Mouse (Mus musculus) cerebellum, adult 9-10 months (tissue): ENCODE data around the gene Tnfrsf12a.

Source experiments
- DNase-seq: peaks from one replicate; pipeline ENCODE4 v3.0.0; 2022

Tnfrsf12a gene

DNA sequence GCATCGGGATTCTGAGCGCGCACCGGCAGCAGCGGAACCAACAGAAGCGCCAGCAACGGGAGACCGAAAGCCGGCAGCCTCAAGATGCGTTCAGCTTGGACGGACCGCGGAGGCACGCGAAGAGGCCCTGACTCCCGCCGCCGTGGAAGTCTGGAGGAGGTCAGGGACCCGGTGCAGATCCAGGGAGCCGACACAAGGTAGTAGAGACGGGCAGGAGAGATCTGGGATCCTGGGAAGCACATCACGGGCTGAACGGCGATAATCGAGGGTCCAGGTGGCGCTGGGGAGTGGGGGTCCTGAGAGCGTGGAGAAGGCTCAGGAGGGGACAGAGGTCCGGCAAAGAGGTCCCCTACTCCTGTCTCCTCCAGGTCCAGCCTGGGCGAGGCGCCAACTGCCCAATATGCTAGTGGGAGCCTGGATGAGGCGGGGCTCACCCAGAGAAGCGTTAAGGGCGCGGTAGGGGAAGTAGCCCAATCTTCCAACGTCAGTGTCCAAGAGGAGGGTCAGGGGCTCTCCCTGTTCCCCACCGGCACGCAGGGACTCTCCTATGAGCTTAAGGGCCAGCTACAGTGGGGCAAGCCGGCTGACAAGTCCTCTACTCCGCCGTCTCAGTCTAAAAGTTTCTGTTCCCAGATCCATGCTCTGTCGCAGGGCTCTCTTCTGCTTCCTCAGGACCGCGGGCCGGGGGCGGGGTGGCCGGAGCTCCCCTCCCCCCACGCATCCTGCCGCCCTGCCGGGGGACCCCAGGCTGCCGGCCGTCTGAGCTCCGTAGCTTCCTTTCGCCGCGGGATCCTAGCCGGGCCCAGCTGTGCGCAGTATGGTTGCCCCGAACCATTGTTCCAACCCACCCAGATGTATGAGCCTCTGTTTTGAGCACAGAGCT lies 32.4 kb downstream of the Tnfrsf12a start, which contains the start of gene Mmp25:
Gene Mmp25 (minus strand): TSS at position 665 of the 883 bp plus-strand sequence.
- DNase-seq: no peak

DNA sequence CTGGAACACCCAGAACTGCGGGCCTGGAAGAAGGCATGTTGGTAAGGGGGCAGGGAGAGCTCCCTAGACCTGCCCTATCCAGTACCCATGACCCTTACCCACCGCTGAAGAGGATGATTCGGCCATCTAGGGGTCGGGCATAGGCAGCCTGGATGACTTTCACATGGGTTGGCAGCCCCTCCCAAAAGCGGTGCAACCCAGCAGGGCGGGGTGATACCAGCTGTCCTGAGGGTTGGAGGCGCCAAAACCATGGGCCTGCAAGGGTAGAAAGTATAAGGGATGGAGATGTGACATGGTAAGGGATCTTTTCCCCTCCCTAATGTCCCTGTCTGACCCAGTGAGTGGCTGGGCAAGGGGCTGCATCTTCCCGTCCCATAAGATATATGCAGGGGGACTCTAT lies 46.0 kb downstream of the Tnfrsf12a start:
- DNase-seq: no peak

DNA sequence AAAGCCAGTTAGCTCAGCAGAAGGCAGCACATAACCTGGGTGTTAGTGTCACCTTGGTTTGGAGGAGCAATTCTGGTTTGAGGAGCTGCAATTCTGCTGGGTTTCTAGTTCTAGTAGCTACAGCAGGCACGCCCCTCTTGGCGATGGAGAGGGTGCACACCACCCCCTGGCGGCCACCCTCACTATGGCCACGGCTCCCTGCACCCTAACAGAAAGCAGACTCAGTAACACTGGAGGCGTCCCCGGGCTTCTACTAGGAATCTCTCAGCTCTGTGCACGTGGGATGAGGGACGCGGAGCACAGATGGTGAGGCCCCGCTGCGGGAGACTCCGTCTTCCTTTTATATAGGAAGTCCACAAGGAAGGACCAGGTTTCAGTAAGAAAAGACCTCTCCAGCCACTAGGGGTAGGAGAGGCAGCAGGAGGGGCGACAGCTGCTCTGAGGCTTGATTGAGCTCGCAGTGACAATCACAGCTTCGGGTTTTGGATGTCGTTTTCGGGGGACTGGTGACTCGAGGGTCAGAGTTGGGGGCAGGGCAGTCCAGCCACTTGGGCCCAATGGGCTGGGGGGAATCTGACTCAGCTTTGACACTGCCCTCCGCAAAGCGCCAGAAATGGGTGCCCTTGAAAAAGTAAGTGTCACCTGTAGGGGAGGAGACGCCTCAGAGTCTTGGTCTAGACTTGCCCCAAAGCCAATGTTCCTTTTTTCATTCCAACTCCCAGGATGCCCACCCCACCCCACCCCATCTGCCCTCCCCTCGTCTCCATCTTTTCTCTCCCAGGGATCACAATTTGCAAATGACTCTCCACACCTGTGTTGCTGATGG lies 46.9 kb downstream of the Tnfrsf12a start:
- DNase-seq: peak; percentile 75

DNA sequence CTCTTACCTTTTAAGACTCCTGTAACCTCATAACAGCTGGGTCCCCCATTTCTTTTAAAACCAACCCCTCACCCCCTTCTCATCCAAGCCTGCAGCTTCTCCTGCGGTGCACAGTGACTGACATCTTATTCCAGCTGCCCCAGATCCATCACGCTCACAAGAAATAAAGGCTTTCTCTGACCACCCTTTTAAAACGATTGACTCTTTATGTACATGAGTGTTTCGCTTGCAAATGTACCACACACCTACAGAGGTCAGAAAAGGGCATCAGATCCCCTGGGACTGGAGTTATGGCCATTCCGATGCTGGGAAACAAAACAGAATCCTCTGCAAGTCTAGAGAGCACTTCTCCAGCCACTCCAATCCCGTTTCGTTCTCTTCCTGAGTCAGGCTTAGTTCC lies 49.5 kb downstream of the Tnfrsf12a start:
- DNase-seq: no peak
